Mouse (Mus musculus): Measurements from ENCODE around the gene Nos1ap. TPM values are rescaled to one million over a fixed set of nuclear protein-coding genes. Genes with fewer than 3 reads are reported as not detected.

Nos1ap gene
- total RNA-seq, 2 experiments from 2014 or later: 23.4 to 24.3 TPM

DNA sequence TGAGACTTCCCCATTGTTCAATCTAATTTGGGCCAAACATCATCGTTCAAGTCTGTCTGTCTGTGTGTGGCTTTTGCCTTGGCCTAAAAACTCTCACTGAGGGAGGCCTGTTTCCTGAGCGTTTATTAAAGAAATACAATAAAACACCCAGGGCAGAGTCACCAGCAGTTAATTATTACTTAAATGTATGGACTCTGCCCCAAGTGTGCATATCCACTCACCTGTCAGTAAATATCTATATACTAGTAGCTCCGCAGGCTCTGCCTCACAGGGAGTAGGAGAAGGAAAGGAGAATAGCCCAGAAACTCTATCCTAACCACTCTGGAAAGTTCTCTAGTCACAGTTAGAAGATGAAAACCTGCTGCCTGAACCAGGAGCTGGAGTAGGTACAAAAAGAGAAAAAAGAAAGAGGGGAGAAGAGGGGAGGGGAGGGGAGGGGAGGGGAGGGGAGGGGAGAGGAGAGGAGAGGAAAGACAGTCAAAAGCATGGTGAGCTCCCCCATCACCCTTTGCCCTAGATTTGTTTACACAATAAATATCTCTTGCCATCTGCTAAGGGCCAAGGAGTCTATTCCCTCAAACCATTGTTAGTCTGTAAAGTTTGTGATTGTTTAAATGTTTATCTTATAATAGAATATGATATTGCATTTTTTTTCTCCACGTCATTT is 110.7 kb downstream of the Nos1ap start:
- intact Hi-C loops (cut with DNase I): no loop called here
- DNase-seq (ENCODE audit: low spot score): no peak

DNA sequence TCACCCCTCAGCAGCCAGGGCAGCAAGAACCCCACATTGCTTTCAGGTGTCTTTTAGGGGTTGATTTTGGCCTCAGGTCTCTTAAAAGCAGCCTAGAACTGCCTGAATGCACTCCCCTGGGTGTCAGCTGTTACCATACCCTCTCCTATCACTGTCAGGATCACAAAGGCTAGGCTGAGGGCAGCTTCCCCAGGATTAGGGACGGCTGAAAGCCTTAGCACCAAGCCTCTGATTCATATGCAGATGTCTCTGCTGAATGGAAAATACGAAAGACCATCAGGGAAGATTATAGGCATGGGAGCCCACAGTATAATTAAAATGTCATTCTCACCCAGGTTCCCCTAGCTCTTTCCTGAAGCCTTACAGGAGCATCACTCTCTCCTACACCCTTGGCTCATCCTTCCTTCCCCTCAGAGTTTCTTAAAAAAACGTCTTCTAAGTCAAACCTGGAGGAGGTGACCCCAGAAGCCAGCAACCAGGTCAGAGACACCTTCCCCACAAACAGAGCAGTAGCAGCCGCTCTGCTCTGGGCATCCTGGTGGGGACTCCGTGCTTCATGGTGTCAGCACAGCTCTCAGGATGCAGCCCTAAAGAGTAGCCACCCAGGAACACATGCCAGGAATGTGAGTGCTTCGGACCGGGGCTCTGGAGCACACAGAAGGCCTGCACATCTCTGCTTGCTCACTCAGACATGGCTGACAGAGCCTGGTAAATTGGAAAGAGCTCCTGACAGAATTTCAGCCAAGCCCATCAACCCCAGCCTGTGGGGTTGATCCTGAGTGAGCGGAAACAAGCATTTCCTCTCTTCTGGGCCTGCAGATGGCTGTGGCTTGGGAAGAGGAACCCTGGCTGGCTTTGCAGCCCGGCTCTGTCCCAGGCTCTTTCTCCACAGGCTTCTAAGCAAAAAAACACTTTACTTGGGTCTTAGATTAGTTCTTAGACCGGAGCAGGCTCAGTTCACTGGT is 111.7 kb downstream of the Nos1ap start:
- DNase-seq (ENCODE audit: low spot score): no peak
- intact Hi-C loops (cut with DNase I): no loop called here

GRCm38 (mm10) chr1:170473460-170473859 is 116.2 kb downstream of the Nos1ap start:
- intact Hi-C loops (cut with DNase I): no loop called here
- no peak for DNase-seq (ENCODE audit: low spot score)

DNA sequence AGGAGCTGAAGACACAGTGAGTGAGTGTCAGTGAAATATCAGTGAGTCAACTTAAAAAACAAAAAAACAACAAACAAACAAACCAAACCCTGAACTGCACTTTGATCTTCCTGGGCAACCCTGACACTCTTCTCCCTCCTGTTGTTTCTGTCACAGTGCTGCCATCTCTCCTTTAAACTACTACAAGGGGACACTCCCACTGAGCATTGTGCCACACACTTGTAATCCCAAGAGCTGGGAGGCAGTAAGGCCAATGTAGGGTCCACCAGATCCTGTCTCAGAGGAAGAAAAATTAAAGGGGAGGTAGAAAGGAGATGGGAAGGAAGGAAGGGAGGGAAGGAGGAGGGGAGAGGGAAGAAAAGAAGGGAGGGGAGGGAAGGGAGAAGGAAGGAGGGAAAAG is 116.8 kb downstream of the Nos1ap start:
- intact Hi-C loops (cut with DNase I): no loop called here
- no peak for DNase-seq (ENCODE audit: low spot score)

DNA sequence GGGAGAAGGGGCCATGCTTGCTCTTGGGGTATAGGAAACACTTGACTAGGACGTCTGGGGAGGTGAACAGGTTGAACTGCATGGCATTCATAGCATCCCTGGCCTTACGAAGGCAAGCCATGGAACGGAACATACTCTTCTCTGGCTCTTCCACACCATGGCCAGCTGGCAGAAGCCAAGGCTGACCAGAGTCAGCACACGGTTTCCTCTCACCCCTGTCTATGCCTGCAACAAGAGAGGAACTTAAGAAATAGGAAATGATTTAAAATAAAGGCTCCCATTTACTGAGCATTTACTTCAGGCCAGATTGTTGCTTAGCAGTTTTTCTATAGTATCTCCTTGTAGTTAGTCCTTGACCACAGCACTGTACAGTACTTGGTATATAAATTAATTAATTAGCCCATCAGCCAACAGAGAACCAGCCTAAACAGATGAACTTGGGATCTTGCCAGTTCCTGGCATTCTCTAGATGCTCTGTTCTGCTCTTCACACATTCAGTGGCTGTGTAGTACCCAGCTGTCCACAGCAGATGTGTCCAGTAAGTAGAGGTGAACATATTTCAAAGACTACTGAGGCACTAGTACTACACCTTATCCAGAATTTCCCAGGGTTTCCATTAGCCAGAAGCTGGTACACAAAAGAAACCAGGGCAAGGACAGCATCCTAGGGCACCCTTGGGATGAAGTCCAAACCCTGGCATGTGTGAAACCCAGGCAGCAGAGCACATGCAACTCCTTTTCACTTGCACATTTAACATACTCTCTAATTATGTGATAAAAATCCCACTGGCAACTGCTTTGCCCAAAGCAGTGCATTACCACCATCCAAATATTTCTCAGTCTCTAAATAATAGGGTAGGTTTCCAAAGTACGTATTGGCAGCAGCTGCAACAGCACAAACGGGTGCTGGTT is 123.3 kb downstream of the Nos1ap start:
- intact Hi-C loops (cut with DNase I): no loop called here
- DNase-seq (ENCODE audit: low spot score): no peak

GRCm38 (mm10) chr1:170462140-170462539 is 127.5 kb downstream of the Nos1ap start:
- no peak for DNase-seq (ENCODE audit: low spot score)
- intact Hi-C loops (cut with DNase I): no loop called here

DNA sequence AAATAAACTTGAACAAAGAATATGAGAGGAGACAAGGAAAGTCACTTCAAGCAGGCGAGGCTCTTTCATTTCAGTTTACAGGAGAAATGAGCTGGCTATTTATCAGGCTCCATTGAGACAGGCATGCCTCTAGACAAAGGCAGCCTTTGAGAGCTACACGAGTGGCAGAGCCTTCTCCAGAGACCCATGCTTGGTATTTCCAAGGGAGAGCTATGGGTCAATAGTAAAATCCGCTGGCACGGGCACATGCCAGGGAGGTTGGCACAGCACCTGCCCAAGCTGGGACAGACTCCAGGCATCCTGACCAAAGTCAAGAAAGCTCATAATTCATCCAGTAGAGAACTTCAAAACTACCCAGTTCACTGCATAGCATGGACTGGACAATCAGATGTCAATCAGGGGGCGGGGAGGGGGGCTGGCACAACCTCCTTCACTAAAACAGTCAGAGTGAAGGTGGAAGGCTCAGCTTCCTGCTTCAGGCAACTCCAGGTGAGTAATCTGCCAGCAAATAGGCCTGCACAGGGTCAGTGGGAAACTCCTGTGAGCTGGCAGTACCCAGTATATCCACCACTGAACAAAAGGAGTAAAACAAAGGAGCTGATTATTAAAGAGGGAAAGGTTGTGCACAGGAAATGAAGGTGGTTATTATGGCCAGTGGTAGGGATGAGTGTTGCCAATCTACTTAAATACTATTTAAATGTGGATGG is 129.6 kb downstream of the Nos1ap start:
- intact Hi-C loops (cut with DNase I): no loop called here
- DNase-seq (ENCODE audit: low spot score): no peak

- intact Hi-C loops (cut with DNase I): no loop called here
Observed at GRCm38 (mm10) chr1:170457673-170458072, 132.0 kb downstream of the Nos1ap start.

GRCm38 (mm10) chr1:170455910-170456700 is 133.6 kb downstream of the Nos1ap start:
- no peak for DNase-seq (ENCODE audit: low spot score)
- intact Hi-C loops (cut with DNase I): no loop called here

More at GRCm38 (mm10) chr1:170457673-170458072, 132.0 kb downstream of the Nos1ap start:
- DNase-seq (ENCODE audit: low spot score): no peak

- no peak for DNase-seq (ENCODE audit: low spot score)
- intact Hi-C loops (cut with DNase I): no loop called here
Observed at GRCm38 (mm10) chr1:170455387-170455786, 134.3 kb downstream of the Nos1ap start.

DNA sequence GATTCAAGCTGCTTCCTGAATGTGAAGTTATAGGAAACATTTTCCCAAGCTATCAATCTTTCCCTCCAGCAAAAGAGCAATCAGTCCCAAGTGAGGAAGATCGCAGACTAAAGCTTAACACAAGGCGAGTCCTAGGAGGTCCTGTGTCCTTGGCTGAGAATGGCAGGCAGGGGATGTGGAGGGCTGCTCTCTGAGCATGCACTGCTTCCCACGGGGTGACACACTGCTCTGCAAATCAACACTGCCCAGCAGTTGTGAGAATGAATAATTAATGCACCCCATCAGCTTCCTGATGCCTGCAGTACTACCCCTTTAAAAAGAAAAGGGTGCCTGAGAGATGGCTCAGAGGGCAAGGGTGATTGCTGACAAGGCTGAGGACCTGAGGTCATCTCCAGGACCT is 136.2 kb downstream of the Nos1ap start:
- intact Hi-C loops (cut with DNase I): no loop called here
- no peak for DNase-seq (ENCODE audit: low spot score)

GRCm38 (mm10) chr1:170448244-170448643 is 141.4 kb downstream of the Nos1ap start:
- intact Hi-C loops (cut with DNase I): no loop called here
- no peak for DNase-seq (ENCODE audit: low spot score)

GRCm38 (mm10) chr1:170445458-170445857 is 144.2 kb downstream of the Nos1ap start:
- intact Hi-C loops (cut with DNase I): no loop called here
- DNase-seq (ENCODE audit: low spot score): no peak

- no peak for DNase-seq (ENCODE audit: low spot score)
- intact Hi-C loops (cut with DNase I): no loop called here
Observed at GRCm38 (mm10) chr1:170440367-170440766, 149.3 kb downstream of the Nos1ap start.

DNA sequence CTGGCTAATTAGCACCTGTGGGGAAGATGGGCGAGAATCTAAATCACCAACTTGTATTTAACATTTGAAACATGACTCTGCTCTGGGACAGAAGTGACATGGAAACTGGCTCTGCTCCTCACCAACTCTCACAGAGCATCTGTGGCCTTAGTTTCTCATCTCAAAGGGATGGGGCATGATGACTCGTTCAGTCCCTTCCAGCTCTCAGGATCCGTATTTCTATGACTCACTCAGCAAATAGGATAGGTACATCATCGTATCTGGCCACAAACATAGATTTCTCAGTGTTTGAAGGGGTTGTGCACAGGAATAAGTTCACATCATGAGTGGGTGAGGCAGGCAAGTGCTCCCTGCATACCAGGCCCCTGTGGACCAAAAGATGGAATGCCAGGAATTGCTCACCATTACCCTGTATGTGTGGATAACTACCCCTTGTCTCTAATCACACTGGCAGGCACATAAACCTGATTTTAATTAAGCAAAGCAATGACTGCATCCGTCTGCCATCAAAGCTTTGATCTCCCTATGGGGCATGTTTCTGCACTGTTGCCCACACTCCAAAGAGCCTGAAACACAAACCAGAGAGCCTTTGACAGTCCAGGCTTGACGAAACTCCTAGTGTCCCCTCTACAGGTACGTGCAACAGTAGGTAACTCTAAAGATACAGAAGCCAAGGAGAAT is 151.1 kb downstream of the Nos1ap start:
- no peak for DNase-seq (ENCODE audit: low spot score)
- intact Hi-C loops (cut with DNase I): no loop called here

DNA sequence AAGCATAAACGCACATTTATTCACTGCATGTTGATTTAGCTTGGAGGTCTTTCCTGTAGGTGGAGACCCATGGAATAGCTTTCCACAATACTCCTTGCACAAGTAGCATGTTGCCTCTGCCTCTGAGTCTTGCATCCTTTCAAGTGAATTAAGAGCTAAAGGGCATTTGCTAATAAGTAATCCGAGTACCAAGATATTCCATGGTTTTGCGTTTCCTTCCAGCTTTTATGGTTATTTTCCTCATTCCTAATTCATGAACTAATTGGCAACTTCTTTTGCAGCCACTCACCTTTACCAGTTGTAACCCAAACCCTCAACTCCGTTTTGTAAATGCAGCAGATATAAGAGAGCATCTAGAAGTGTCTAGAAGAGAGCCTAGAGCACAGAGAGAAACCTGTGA is 155.5 kb downstream of the Nos1ap start:
- intact Hi-C loops (cut with DNase I): no loop called here
- DNase-seq (ENCODE audit: low spot score): no peak

GRCm38 (mm10) chr1:170433661-170434060 is 156.0 kb downstream of the Nos1ap start:
- DNase-seq (ENCODE audit: low spot score): no peak
- intact Hi-C loops (cut with DNase I): no loop called here

- intact Hi-C loops (cut with DNase I): no loop called here
- no peak for DNase-seq (ENCODE audit: low spot score)
Observed at GRCm38 (mm10) chr1:170432288-170432687, 157.4 kb downstream of the Nos1ap start.
